Mouse (Mus musculus): ENCODE measurements around the gene Col26a1. TPM values are rescaled to one million over a fixed set of nuclear protein-coding genes. Genes with fewer than 3 reads are reported as not detected.

The Col26a1 gene
- polyA plus RNA-seq, 1 experiment = 0.04 TPM

DNA sequence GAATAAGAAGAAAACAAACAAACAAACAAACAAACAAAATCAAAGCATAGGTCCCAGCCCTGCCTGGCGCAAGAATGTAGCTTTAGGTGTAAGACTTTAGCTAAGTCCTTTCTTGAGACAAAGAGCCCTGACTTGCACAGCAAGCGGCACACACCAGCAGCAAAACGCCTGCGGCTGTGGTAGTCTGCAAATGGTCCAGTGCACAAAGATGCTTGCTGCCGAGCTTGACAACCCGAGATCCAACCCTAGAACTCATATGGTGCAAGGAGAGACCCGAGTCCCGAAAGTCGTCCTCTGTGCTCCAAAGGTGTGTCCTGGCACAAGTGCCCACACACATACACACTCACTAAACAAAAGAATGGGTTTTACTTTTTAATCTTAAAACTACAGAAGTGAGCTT is 19.7 kb downstream of the Col26a1 start:
- H3K4me1 ChIP-seq (ENCODE audit: control insufficient read depth, insufficient read depth, insufficient read length, low read length) = peaks cover 2% of the 10 kb centered on the region
- H3K27me3 ChIP-seq (ENCODE audit: control insufficient read depth, insufficient read depth, low read length) = no peaks in the 10 kb centered on the region
- H3K36me3 ChIP-seq (ENCODE audit: control insufficient read depth, insufficient read depth, low read length) = no peaks in the 10 kb centered on the region
- H3K27ac ChIP-seq (ENCODE audit: insufficient read depth, low read depth, low read length) = no peak overlapping the region
- 79% methylated on average over 9 of the region's 9 CpGs for WGBS
- TF ChIP-seq POLR2A (IDR thresholded peaks at IDR 0.05; ENCODE audit: low read depth, low read length) (no peak), CTCF (IDR thresholded peaks at IDR 0.05; ENCODE audit: extremely low read depth, insufficient read length, insufficient replicate concordance, low read depth, low read length) (no peak)
- H3K4me3 ChIP-seq (ENCODE audit: low read depth, low read length) = no peak overlapping the region

DNA sequence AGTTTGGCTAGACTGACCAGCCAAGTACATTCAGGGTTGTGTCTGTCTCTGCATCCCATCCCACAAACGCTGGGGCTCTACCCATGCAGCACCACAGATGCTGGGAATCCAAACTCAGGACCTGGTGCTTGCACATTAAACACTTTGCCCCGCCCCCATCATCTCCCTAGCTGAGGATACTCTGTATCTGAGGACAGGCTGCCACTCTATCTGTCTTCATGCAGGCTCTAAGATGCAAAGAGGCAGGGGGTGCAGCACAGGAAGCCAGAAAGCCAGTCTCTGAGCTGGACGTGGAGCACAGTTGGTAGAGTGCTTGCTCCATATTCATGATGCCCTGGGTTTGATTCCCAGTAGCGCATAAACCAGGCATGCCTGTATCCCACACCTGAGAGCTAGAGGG is 20.2 kb downstream of the Col26a1 start:
- TF ChIP-seq CTCF (IDR thresholded peaks at IDR 0.05; ENCODE audit: extremely low read depth, insufficient read length, insufficient replicate concordance, low read depth, low read length) (no peak), POLR2A (IDR thresholded peaks at IDR 0.05; ENCODE audit: low read depth, low read length) (no peak)
- Histone ChIP-seq H3K36me3 (ENCODE audit: control insufficient read depth, insufficient read depth, low read length) (no peaks in the 10 kb centered on the region), H3K4me1 (ENCODE audit: control insufficient read depth, insufficient read depth, insufficient read length, low read length) (peaks cover 2% of the 10 kb centered on the region), H3K4me3 (ENCODE audit: low read depth, low read length) (no peak overlapping the region), H3K27ac (ENCODE audit: insufficient read depth, low read depth, low read length) (no peak overlapping the region), H3K27me3 (ENCODE audit: control insufficient read depth, insufficient read depth, low read length) (no peaks in the 10 kb centered on the region)
- WGBS = 67% methylated on average over 4 of the region's 4 CpGs

DNA sequence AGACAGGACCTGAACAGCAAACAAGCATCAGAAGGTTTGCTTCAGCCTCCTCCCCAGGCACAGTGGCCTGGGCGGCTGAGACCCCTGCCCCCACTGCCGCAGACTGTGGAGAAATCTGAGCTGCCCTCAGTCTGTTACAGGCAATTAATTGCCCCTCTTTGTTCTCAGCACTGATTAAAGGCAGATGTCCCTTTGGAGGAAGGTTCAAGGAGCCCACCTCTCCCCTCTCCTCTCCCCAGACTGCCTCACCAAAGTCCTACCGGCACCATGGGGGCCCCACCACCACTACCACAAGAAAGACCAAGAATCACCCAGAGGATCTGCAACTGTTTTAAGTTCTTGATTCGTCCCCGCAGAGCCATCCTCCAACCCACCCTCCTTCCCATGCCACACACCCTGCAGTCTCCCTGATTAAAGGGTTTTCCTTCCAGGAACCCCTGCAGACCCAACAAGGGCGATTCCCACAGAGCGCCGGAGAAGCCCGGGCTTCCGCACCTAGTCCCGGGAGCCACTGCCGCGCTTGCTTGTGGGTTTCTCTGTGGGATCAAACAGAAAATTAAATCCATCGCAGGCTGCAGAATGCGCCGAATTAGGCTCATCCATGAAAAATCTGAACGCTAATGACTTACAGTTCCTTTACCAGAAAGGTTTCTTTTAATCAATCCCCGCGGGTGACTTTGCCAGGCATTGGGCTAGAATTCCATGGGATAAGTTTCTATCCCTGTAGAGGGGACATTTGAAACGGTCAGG is 21.6 kb downstream of the Col26a1 start:
- TF ChIP-seq POLR2A (IDR thresholded peaks at IDR 0.05; ENCODE audit: low read depth, low read length) (no peak), CTCF (IDR thresholded peaks at IDR 0.05; ENCODE audit: extremely low read depth, insufficient read length, insufficient replicate concordance, low read depth, low read length) (no peak)
- Histone ChIP-seq H3K36me3 (ENCODE audit: control insufficient read depth, insufficient read depth, low read length) (no peaks in the 10 kb centered on the region), H3K27me3 (ENCODE audit: control insufficient read depth, insufficient read depth, low read length) (no peaks in the 10 kb centered on the region), H3K4me3 (ENCODE audit: low read depth, low read length) (no peak overlapping the region), H3K27ac (ENCODE audit: insufficient read depth, low read depth, low read length) (no peak overlapping the region), H3K4me1 (ENCODE audit: control insufficient read depth, insufficient read depth, insufficient read length, low read length) (peaks cover 2% of the 10 kb centered on the region)
- 39% methylated on average over 20 of the region's 20 CpGs for WGBS

DNA sequence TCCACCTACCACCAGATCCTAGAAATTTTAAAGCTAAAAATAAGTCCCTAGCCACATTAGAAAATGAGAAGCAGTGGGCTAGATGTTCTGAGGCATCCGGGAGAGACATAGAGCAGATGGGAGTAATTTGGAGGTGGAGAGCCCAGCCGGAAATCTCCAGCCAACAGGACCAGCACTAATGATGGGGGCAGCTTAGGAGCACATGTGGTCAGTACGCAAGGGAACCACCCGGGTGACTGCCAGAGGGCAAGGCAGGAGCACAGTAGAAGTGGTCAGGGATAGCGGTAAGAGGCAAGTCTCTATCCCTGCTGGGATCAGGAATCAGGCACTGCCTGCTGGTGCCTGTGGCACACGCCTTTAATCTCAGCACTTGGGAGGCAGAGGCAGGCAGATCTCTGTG is 32.3 kb downstream of the Col26a1 start:
- Histone ChIP-seq H3K36me3 (ENCODE audit: control insufficient read depth, insufficient read depth, low read length) (no peaks in the 10 kb centered on the region), H3K4me3 (ENCODE audit: low read depth, low read length) (no peak overlapping the region), H3K27ac (ENCODE audit: insufficient read depth, low read depth, low read length) (no peak overlapping the region), H3K27me3 (ENCODE audit: control insufficient read depth, insufficient read depth, low read length) (no peaks in the 10 kb centered on the region), H3K4me1 (ENCODE audit: control insufficient read depth, insufficient read depth, insufficient read length, low read length) (no peaks in the 10 kb centered on the region)
- no peak for TF ChIP-seq POLR2A (IDR thresholded peaks at IDR 0.05; ENCODE audit: low read depth, low read length)
- no peak for TF ChIP-seq CTCF (IDR thresholded peaks at IDR 0.05; ENCODE audit: extremely low read depth, insufficient read length, insufficient replicate concordance, low read depth, low read length)
- WGBS = 89% methylated on average over 6 of the region's 6 CpGs

DNA sequence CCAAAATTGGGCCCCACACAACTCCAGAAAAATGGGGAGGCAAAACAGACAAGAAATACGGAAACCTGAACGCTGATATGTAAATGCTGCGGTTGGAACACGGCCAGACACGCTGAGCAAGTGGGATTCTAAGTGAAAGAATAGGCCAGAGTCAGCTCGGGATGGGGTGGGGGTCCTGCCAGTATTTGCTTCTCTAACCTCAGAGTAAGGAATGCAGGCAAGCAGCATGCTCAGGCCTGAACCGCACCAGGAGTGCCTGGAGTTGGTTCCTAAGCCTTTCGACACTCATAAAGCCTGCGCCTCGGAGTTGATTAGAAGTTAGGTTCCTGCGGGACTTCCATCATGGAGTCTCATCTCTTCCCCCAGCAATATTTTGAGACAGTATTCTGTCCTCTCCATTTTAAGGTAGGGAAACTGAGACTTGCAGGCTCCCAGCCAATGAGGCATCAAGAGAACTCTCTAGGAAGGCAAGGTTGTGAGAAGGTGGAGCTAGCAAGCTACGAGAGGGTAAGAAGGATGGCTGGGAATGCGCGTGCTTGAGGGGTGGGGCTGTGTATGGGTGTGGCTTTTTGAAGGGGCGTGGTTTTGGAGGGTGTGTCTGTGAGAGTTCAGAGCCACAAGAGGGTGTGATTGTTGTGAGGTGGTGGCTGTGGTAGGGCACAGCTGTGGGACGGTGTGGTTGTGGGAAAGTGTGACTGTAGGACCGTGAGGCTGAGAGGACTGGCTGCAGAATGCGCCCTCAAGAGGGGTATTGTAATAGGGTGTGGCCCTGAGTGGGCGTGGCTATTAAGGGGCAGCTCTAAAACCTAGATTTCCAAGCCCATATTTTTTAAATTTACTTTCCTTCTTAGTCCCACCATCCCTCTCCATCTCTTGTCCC is 36.4 kb downstream of the Col26a1 start:
- Histone ChIP-seq H3K4me3 (ENCODE audit: low read depth, low read length) (no peak overlapping the region), H3K4me1 (ENCODE audit: control insufficient read depth, insufficient read depth, insufficient read length, low read length) (no peaks in the 10 kb centered on the region), H3K27ac (ENCODE audit: insufficient read depth, low read depth, low read length) (no peak overlapping the region), H3K27me3 (ENCODE audit: control insufficient read depth, insufficient read depth, low read length) (no peaks in the 10 kb centered on the region), H3K36me3 (ENCODE audit: control insufficient read depth, insufficient read depth, low read length) (no peaks in the 10 kb centered on the region)
- WGBS = 71% methylated on average over 19 of the region's 19 CpGs
- no peak for TF ChIP-seq CTCF (IDR thresholded peaks at IDR 0.05; ENCODE audit: extremely low read depth, insufficient read length, insufficient replicate concordance, low read depth, low read length)
- TF ChIP-seq POLR2A (IDR thresholded peaks at IDR 0.05; ENCODE audit: low read depth, low read length) = no peak

DNA sequence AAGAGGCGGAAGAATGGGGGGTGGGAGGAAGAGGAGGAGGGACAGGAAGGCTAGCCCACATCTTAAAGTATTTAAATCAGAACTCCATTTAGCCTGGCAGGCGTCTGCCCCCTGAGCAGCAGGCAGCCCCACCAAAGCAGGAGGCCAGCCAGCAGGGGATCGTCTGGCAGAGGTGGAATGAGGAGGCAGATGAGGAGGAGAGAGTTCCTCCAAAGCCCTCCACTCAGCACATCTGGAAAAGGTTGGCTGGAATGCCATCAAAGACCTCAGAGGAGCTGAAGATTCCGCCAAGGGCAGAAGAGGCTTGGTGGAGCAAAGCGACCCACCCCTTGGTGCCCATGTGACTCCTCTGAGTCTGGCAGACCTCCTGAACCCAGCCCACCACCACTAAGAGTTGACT is 39.1 kb downstream of the Col26a1 start:
- H3K27ac ChIP-seq (ENCODE audit: insufficient read depth, low read depth, low read length) = no peak overlapping the region
- no peak for TF ChIP-seq POLR2A (IDR thresholded peaks at IDR 0.05; ENCODE audit: low read depth, low read length)
- no peak for TF ChIP-seq CTCF (IDR thresholded peaks at IDR 0.05; ENCODE audit: extremely low read depth, insufficient read length, insufficient replicate concordance, low read depth, low read length)
- H3K4me3 ChIP-seq (ENCODE audit: low read depth, low read length) = no peak overlapping the region
- H3K36me3 ChIP-seq (ENCODE audit: control insufficient read depth, insufficient read depth, low read length) = no peaks in the 10 kb centered on the region
- WGBS = 60% methylated on average over 5 of the region's 5 CpGs
- H3K4me1 ChIP-seq (ENCODE audit: control insufficient read depth, insufficient read depth, insufficient read length, low read length) = no peaks in the 10 kb centered on the region
- H3K27me3 ChIP-seq (ENCODE audit: control insufficient read depth, insufficient read depth, low read length) = no peaks in the 10 kb centered on the region

DNA sequence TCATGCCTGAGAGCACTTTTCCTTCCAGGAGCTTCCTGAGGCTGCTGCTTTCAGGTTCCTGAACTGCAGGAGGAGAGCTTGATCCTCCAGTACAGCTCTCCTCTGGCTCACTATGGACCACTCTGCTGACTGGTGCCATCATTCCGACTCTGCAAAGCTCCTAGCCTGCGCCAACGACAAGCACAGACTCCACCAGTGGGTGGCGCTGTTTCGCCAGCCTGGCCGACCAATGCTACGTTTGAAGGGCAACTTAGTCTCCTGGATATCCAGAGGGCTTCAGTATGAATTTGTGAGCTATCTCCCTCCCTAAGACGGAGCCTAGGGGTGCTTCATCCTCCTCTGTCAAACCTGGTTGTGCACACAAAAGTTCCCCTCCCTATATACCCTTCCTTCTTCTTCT is 43.0 kb downstream of the Col26a1 start:
- 8% methylated on average over 8 of the region's 8 CpGs for WGBS
- no peak overlapping the region for H3K4me3 ChIP-seq (ENCODE audit: low read depth, low read length)
- H3K4me1 ChIP-seq (ENCODE audit: control insufficient read depth, insufficient read depth, insufficient read length, low read length) = no peaks in the 10 kb centered on the region
- H3K27me3 ChIP-seq (ENCODE audit: control insufficient read depth, insufficient read depth, low read length) = no peaks in the 10 kb centered on the region
- H3K36me3 ChIP-seq (ENCODE audit: control insufficient read depth, insufficient read depth, low read length) = no peaks in the 10 kb centered on the region
- H3K27ac ChIP-seq (ENCODE audit: insufficient read depth, low read depth, low read length) = no peak overlapping the region
- no peak for TF ChIP-seq POLR2A (IDR thresholded peaks at IDR 0.05; ENCODE audit: low read depth, low read length)
- TF ChIP-seq CTCF (IDR thresholded peaks at IDR 0.05; ENCODE audit: extremely low read depth, insufficient read length, insufficient replicate concordance, low read depth, low read length) = peak; percentile 67; the same call in 1 of the 2 replicates

Measured in small intestine, adult 2 months (tissue).